Mouse (Mus musculus): ENCODE data around the gene Hoxb4.

Hoxb4 gene

DNA sequence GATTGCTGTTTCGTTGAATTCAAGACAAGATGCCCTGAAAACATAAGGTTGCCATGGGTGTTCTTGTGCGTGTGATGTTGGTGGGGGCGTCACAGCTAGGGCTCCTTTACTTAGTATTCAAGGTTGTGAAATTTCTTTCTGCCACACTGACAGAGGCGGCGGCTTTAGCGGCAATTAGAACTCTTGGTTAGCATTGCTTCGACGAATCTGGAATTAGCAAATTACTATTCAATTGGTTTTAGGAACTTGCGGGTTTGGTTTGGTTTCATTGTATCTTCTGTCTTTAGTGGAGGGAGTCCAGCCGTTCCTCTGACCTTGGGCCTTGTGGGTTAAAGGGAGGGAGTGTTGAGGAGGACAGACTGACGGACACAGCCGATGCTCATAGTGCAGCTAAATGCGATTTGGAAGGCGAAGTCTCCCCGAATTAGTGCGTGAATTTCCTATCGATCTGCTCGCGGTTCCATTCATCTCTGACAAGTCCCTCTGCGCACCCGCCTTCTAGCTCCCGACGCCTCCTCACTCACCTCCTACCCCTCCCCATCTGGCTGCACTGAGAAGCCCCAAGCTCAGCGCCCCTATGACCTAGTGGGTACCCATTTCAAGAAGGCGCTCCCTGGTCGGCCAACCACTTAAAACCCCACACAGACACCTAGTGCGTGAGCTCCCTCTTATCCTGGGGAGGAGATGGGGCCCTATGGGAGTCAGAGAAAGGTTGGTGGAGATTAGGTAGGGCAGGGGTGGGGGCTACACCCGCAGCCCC, at the start of gene Hoxb4:
TSS of gene Hoxb4 (plus strand) at position 660 of the 760 bp plus-strand sequence.
- no peak for ATAC-seq (ENCODE audit: insufficient number of reproducible peaks, low FRiP score, low TSS enrichment)

DNA sequence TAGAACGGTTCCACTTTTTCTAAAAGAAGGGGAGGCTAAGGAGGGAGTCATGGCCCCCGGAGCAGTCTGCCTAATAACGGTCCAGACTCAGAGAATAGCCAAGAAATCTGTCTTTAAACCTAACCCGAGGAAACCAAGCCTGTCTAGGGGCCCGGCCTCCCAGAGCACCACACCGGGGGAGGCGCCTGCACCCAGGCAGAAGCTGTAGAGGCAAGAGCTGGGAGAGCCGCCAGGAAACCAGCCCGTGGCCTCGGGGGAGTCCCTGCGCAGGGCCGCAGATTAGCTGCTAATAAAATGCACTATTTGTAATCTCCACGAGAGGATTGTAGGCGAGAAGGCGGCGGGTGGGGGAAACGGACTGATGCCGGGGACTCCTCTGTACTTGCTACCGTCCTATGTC, 48.2 kb upstream of the Hoxb4 start:
- no peak for ATAC-seq (ENCODE audit: insufficient number of reproducible peaks, low FRiP score, low TSS enrichment)

DNA sequence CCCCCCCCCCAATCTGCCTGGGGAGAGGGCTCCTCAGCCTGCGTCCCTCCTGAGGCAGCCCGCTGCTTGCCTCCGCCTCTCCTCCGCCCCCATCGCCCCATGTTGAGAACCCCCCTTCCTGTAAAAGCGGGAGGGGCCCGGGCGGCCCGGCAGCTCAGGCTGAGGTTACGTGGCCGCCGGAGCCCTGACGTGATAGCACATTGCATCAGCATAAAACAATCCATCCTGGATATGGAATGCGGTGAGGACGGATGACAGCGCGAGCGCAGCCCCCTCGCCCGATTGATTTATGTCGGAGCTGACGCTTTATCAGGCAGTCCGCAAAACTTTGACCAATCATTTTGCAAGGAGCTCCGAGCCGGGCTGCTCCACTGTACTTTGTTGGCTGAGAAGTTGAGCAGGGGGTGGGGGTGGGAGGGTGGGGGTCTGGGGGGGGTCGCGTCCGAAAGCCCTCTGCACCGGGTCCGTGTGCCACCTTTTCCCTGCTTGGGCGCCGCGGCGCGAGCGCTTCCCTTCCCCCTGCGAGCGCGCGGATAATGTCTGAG, 47.0 kb upstream of the Hoxb4 start, which contains the start of gene Hoxb9:
TSS of gene Hoxb9 (plus strand) at position 462 of the 545 bp plus-strand sequence.
- ATAC-seq (ENCODE audit: insufficient number of reproducible peaks, low FRiP score, low TSS enrichment) = no peak

DNA sequence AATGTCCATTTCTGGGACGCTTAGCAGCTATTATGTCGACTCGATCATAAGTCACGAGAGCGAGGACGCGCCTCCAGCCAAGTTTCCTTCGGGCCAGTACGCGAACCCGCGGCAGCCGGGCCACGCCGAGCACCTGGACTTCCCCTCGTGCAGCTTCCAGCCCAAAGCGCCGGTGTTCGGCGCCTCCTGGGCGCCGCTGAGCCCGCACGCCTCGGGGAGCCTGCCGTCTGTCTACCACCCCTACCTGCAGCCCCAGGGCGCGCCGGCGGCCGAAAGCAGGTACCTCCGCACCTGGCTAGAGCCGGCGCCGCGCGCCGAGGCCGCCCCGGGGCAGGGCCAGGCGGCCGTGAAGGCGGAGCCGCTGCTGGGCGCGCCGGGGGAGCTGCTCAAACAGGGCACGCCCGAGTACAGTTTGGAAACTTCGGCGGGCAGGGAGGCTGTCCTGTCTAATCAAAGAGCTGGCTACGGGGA, 46.5 kb upstream of the Hoxb4 start:
- ATAC-seq (ENCODE audit: insufficient number of reproducible peaks, low FRiP score, low TSS enrichment) = no peak

DNA sequence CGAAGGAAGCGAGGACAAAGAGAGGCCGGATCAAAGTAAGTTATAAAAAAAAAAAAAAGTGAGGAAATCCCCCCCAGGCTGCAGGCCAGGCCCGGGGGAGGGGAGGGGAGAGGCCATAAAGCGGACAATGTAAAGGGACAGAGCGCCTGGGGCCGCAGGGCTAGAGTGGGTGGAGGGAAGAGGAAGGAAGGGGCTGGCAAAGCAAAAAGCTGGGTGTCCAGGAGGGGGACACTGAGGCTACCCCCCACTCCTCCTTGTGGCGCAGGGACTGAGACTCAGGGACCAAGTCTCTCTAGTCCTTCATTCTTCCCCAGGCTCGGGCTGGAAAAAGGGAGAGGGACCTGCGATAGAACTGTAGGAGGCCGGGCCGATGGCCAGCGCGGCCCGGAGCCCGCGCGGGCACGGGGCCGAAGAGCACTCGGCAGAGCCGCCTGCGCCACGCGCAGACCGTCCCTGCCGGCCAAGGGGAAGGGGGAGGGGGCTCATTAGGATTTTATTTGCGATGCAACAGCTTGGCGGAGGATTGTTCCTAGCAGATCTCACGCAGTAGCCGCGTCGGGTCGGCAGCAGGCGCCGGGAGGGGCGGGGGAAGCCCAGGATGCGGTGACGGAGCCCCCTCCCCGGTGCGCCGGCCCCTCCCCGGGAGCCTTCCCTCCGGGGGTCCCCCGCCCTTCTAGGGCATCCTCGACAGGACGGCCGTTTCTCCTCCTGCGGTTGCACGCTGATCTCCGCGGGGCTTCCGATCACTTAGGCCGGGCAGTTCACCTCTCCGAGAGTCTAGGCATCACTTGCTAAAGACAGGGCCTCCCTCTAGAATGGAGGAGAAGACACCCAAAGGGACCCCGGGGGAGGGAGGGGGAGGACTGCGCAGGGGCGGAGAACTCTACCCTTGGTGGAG, 45.8 kb upstream of the Hoxb4 start:
- no peak; the same call in 1 of the 2 replicates for ATAC-seq (ENCODE audit: insufficient number of reproducible peaks, low FRiP score, low TSS enrichment)

DNA sequence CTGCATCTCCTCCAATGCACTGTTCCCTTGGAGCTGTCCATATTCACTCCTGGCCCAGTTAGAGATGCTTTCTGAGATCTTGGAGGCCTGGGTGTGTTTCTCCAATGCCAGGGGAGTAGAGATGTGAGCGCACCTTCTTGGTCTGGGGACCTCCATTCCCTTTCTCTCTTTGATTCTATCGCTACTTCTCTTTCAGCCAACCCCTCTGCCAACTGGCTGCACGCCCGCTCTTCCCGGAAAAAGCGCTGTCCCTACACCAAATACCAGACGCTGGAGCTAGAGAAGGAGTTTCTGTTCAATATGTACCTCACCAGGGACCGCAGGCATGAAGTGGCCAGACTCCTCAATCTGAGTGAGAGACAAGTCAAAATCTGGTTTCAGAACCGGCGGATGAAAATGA, 43.6 kb upstream of the Hoxb4 start:
- no peak for ATAC-seq (ENCODE audit: insufficient number of reproducible peaks, low FRiP score, low TSS enrichment)

DNA sequence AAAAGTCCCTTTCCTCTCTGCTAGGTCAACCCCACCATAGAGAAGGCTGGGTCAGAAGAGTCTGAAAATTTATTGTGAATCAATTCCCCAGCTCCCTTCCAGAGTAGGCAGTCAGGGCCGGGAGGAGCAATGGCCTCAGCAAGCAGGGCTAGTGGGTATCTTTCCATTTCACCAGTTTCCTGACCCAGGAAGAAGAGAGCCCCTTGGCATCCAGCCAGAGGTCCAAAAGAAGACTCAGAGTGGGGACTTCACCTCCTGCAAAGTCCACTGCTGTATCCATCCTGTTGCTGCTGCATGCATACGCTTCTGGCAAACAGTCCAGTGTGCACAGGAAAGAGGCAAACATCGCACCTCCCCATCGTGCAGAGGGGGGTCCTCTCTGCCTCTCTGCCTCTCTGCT, 42.2 kb upstream of the Hoxb4 start:
- no peak for ATAC-seq (ENCODE audit: insufficient number of reproducible peaks, low FRiP score, low TSS enrichment)

DNA sequence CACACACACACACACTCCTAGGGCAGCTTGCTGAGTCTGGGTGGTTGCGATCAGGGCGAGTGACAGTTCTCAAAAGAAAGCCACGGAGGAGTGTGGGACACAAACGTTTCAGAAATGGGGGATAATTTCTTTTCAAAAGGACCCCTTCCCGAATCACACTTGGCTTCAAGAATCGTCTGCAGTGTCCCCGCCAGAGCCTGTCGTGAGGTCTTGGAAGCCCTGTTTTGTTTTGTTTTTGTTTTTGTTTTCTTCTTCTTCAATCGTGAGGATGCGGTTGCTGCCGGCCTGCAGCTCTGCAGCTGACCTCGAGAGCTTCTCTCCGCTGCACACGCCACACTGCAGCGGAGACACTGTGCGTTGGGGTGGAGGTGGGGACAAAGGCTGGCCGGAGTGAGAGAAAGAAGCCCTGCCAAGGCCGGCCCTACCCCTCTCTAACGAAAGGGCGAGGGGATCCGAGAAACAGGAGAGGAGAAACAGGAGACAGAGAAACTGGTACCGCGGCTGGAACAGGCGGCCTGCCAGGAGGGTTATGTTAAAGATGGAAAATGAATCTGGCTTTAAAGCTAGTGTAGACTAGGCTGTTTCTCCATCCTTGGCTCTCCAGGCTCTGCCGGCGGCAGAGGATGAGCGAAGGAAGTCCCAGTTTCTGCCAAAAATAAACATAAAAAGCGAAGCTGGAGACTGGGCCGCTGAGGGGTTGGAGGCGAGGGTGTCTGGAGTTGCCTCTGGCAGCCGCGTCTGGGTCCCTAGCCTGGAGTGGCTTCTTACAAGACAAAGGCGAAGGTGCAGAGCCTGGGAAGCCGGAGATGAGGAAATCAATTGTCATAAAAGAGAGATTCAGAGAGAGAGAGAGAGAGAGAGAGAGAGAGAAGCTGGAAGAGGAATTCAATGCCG, 40.7 kb upstream of the Hoxb4 start:
- no peak for ATAC-seq (ENCODE audit: insufficient number of reproducible peaks, low FRiP score, low TSS enrichment)

DNA sequence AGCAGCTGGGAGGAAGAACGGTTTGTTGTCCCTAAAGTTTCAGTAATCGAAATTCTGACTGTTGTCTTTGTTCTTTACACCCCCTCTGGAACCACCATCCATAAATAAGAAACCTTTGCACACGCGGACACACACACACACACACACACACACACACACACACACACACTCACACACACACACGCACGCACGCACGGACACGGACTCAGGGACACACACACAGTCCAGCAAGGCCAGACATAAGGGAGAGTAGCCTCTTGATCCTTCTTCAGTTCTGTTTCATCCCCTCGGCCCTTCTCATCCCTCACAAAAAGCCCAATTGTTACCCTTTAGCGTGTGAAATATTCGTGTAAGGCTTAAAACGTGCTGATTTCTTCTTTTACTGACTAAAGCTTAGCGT, 39.7 kb upstream of the Hoxb4 start:
- no peak for ATAC-seq (ENCODE audit: insufficient number of reproducible peaks, low FRiP score, low TSS enrichment)

DNA sequence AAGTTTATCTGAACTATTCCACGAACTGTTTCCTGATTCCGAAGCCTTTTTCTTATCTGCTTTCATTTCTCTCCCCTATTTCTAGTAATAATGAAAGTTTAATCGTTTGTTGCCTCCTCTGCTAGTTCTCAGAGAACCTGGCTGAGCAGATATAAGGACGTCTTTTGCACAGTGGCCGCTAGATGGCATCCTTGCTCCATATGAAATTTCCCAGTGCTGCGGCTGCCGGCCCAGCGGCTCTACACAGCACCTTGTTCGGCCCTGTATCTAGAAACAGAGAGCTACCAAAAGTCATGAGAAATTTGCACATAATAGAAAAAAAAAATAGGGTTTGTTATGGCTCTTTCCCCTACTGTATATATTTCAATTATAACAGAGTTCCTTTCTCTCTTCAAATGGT, 39.3 kb upstream of the Hoxb4 start:
- ATAC-seq (ENCODE audit: insufficient number of reproducible peaks, low FRiP score, low TSS enrichment) = no peak

DNA sequence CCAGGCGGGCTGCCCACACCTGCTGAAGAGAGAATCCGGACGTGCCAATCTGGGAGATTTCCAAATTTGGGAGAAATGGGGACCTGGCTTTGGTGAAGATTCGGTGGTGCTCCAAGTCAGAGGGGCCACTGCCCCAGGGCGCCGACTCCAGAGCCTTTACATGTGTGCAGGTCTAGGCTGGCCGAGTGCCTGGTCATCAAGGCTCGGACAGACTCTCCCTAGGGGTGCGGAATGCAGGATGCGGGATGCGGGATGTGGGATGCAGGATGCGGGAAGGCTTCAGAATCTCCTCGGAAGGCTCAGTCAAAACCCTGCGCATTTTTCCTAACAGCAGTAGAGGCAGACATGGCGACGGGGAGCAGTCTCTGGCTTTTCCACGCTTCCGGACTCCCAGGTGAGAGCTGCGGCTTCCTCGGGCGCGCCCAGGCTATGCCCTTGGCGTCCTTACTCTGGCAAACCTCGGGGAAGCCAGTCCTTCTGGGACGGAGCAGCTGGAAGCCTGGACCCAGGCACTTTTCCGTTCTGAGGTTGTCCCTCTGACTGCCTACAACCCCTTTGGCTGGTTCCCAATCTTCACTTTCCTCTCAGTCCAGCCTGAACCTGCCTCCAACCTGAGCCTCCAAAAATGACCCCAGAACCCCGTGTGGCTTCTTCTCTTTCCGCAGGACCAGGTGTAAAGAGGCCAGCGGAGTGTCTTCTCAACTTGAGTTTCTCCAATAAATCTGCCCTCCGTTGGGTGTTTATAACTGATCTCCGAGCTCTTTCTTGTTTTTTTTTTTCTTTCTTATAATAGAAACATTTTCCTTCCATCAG, 38.4 kb upstream of the Hoxb4 start:
- ATAC-seq (ENCODE audit: insufficient number of reproducible peaks, low FRiP score, low TSS enrichment) = no peak

DNA sequence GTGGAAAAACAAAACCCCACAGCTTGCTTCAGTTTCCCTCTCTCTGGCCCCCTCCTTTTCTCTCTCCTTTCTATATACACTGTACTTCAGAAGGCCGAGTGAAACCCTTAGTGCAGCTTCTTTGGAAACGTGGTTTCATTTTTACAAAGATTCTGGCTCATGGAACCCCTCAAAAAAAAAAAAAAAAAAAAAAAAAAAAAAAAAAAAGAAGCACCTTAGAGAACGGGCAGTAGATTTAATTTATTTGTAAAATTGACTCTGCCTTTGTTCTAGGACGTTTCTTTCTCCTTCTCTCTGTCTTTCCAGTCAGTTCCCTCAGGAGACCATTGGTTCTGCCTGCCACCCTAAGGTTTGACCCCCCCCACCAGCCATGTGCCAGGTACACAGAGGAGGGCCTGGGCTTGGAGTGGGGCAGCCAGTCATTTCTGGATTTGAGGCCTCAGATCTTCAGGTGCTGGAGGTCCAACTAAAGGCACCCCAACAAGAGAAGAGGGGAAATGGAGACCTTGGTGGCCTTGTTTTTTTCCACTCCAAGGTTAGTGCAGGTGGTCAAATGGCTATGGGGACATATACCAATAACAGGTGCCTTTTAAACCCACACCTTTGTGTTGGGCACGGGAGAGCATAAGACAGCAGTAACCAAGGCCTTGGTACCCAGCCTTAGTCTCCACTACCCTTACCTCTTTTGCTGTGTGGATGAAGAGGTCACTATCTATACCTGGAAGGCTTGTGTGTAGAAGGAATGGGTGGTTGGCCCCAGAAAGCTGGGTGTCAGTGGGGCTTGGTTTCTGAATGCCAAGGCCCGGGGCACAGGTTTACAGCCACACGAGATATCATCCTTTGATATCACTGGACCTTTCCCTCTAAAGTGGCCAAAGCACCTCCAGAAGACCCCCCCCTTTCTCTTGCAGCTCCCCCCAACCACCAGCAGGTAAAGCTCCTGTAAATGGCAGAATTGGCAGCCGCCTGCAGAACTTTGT, 37.4 kb upstream of the Hoxb4 start:
- no peak for ATAC-seq (ENCODE audit: insufficient number of reproducible peaks, low FRiP score, low TSS enrichment)

DNA sequence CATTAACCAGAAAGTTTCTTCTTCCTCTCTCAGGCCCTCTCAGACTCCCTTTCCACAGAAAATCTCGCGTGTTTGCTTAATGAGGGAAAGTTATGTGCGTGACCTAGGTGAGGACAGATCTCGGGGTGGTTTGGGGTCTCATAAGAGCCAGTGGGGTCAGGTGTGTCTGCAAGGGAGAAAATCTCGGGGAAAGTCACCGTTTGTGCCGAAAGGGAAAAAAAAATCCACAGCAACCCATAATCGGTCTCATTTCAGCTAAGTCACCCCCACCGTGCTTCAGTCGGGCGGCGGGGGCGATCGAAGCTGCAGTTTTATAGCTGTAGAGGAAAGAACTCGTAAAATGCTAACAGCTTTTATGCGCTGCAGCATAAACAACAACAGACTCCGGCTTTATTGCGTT, 36.7 kb upstream of the Hoxb4 start:
- ATAC-seq (ENCODE audit: insufficient number of reproducible peaks, low FRiP score, low TSS enrichment) = no peak

DNA sequence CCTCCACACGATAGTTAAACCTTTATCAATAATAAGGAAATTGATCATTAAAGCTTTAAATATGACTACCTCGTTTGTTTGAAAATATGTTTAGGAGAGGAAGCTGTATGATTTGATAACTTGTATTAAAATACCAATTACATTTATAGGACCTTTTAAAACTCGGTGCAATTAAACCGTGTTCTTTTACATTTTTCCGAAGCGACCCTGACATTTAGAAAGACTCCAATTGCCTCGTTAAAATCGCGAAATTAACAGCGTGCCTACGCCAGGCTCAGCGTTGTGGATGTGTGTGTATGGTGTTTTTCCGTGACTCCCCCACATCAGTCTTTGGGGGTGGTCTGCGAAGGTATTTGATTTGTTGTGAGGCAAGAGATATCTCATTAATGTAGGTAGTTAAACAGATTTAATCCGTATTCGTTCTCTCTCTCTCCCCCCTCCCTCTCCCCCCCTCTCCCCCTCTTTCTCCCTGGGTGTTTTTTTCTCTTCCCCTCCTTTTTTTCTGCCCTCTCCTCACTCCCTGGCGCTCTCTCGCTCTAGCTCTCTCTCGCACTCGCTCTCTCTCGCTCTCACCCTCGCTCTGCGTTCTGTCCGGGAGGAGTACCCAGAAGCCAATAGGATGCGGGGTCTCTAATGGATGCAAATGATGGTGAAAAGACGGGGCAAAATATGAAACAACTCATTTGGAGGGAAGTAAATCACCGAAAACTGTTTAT, 36.1 kb upstream of the Hoxb4 start, which contains the start of gene Hoxb8:
TSS of gene Hoxb8 (plus strand) at position 51 of the 716 bp plus-strand sequence.
- ATAC-seq (ENCODE audit: insufficient number of reproducible peaks, low FRiP score, low TSS enrichment) = no peak

DNA sequence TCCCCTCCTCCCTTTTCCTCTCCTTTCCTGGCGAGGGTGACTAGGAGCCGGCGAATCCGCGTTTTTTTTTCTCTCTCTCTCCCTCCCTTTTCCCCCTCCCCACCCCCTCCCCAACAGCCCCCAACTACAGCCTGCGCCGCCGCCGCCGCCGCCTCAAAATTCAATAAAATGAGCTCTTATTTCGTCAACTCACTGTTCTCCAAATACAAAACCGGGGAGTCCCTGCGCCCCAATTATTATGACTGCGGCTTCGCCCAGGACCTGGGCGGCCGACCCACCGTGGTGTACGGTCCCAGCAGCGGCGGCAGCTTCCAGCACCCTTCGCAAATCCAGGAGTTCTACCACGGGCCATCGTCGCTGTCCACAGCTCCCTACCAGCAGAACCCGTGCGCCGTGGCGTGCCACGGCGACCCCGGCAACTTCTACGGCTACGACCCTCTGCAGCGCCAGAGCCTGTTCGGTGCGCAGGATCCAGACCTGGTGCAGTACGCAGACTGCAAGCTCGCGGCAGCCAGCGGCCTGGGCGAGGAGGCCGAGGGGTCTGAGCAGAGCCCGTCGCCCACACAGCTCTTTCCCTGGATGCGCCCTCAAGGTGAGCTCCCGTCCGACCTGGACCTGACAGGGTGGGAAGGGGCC, 35.2 kb upstream of the Hoxb4 start:
- no peak for ATAC-seq (ENCODE audit: insufficient number of reproducible peaks, low FRiP score, low TSS enrichment)

DNA sequence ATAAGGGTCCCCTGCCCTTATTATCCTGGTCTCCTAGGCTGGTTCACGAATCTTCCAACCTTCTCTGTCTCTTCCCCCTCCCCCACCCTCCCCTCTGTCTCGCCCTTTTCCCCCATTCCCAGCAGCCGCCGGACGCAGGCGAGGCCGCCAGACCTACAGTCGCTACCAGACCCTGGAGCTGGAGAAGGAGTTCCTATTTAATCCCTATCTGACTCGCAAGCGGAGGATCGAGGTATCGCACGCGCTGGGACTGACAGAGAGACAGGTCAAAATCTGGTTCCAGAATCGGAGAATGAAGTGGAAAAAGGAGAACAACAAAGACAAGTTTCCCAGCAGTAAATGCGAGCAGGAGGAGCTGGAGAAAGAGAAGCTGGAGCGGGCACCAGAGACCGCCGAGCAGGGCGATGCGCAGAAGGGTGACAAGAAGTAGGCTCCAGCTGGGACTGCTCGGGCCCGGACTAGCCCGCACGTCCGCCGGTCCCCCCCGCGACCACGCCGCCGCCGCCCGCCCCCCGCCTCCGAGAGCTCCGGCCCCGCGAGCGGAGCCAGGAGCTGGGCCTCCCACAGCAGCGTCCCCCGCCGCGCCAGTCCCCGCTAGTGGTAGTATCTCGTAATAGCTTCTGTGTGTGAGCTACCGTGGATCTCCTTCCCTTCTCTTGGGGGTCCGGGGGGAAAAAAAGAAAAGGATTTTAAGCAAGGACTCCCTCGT, 33.9 kb upstream of the Hoxb4 start:
- ATAC-seq (ENCODE audit: insufficient number of reproducible peaks, low FRiP score, low TSS enrichment) = no peak

All from cerebellum, adult (tissue).